Mouse (Mus musculus) CH12.LX (cell line): ENCODE data around the gene Gm49354. TPM values are rescaled to one million over a fixed set of nuclear protein-coding genes. Genes with fewer than 3 reads are reported as not detected.
"Not testable (repeated sequence)": the region's sequence is repeated elsewhere in the genome, so short reads cannot be mapped to it uniquely, and the experiment has no call there.

Experiments
- DNase-seq: peaks from one replicate; pipeline ENCODE4 v3.0.0-alpha.2; 2013; ENCODE audit errors: extremely low read depth
- H3K27ac ChIP-seq: 2 replicates; pipeline ENCODE4 v1.5.1; 2012; ENCODE audit warnings: low read depth, mild to moderate bottlenecking, control low read depth, moderate library complexity; ENCODE audit not compliant: insufficient read depth
- H3K27me3 ChIP-seq: replicated peaks from 2 replicates; pipeline ENCODE3; 2012; ENCODE audit warnings: inconsistent platforms
- H3K36me3 ChIP-seq, 2 experiments: replicated peaks in 1 of 2; 2 replicates each; pipeline versions ENCODE3 to v1.6.1; 2012; ENCODE audit warnings: inconsistent platforms in 1 of 2, low read length in 1 of 2, mild to moderate bottlenecking in 1 of 2, mixed read lengths in 1 of 2, moderate library complexity in 1 of 2; ENCODE audit not compliant: control insufficient read depth in 1 of 2, insufficient read depth in 1 of 2
- H3K4me1 ChIP-seq, 2 experiments: 2 replicates each; pipeline ENCODE4 v1.6.1; 2012; ENCODE audit warnings: inconsistent platforms in 1 of 2, moderate library complexity in 1 of 2; ENCODE audit not compliant: insufficient read depth in 2 of 2, control insufficient read depth in 1 of 2
- H3K4me2 ChIP-seq: 2 replicates; pipeline ENCODE4 v1.6.1; 2012; ENCODE audit warnings: low read depth, mild to moderate bottlenecking, control low read depth; ENCODE audit not compliant: poor library complexity, insufficient read depth, severe bottlenecking
- H3K4me3 ChIP-seq, 3 experiments: fragments of 150-350 bp in 1 of 3; sonication (generic) in 1 of 3; replicated peaks in 1 of 3; 2 replicates each; pipeline versions ENCODE3 to v1.5.1; 2011 to 2012; ENCODE audit warnings: low read depth in 2 of 3, low read length in 2 of 3, mild to moderate bottlenecking in 2 of 3, moderate library complexity in 2 of 3, control low read depth in 1 of 3, improper control_type of control experiment in 1 of 3, inconsistent platforms in 1 of 3, mixed read lengths in 1 of 3; ENCODE audit not compliant: poor library complexity in 1 of 3
- H3K79me2 ChIP-seq: replicated peaks from 2 replicates; pipeline ENCODE4 v1.6.1; 2012; ENCODE audit warnings: mild to moderate bottlenecking, moderate library complexity; ENCODE audit not compliant: control insufficient read depth, poor library complexity, insufficient read depth, severe bottlenecking; ENCODE audit errors: extremely low read depth
- H3K9ac ChIP-seq: 2 replicates; pipeline ENCODE4 v1.6.1; 2012; ENCODE audit warnings: low read depth, mild to moderate bottlenecking, control low read depth, moderate library complexity; ENCODE audit not compliant: insufficient read depth
- H3K9me3 ChIP-seq: replicated peaks from 2 replicates; pipeline ENCODE3; 2012; ENCODE audit warnings: low read length, inconsistent platforms, mixed read lengths
- CTCF ChIP-seq, 2 experiments: IDR thresholded peaks in 1 of 2; conservative IDR thresholded peaks in 1 of 2; 2 replicates each; pipeline ENCODE4 v1.5.1; 2011 to 2012; ENCODE audit warnings: low read depth in 2 of 2, low read length in 2 of 2, improper control_type of control experiment in 1 of 2, inconsistent platforms in 1 of 2, mild to moderate bottlenecking in 1 of 2, moderate library complexity in 1 of 2
- GABPA ChIP-seq: IDR thresholded peaks from 2 replicates; pipeline ENCODE4 v1.6.1; 2012; ENCODE audit warnings: low read depth, low read length, improper control_type of control experiment, inconsistent platforms; ENCODE audit not compliant: insufficient replicate concordance
- SIN3A ChIP-seq: IDR thresholded peaks from 2 replicates; pipeline ENCODE4 v1.6.1; 2012; ENCODE audit warnings: low read length, improper control_type of control experiment, inconsistent platforms
- ZC3H11A ChIP-seq: IDR thresholded peaks from 2 replicates; pipeline ENCODE4 v1.6.1; 2012; ENCODE audit warnings: low read depth, mild to moderate bottlenecking, inconsistent platforms, low read length, improper control_type of control experiment
- dilution Hi-C: fragments of 300-500 bp; cut with MboI; formaldehyde crosslinking; loops from 2 replicates; pipeline ENCODE4 v1.14.3; 2020; ENCODE audit warnings: low sequenced_read_pairs; ENCODE audit not compliant: extremely low pct_unique_long_range_greater_than_20kb, extremely low pct_ligation_motif_present
- in situ Hi-C: fragments of 300-500 bp; cut with MboI; formaldehyde crosslinking; loops from 3 replicates; pipeline ENCODE4 v1.14.3; 2019; ENCODE audit warnings: low sequenced_read_pairs, low pct_ligation_motif_present, low pct_unique_long_range_greater_than_20kb, mixed read lengths
- polyA plus RNA-seq: library from polyadenylated mRNA; unstranded; fragments of >175 nt; gene quantifications from 2 replicates; pipeline ENCODE4 v1.2.1, GENCODE M21; 2012; ENCODE audit warnings: low read depth; ENCODE audit not compliant: insufficient read length
- total RNA-seq, 2 experiments: library from RNA; depleted of rRNA; stranded (reverse); fragments of 300-350 nt in 1 of 2; fragments of >200 nt in 1 of 2; gene quantifications; 2 replicates each; pipeline ENCODE4 v1.2.3; 2012 to 2014

Gene Gm49354
- total and polyA plus RNA-seq, 3 experiments = not detected

DNA sequence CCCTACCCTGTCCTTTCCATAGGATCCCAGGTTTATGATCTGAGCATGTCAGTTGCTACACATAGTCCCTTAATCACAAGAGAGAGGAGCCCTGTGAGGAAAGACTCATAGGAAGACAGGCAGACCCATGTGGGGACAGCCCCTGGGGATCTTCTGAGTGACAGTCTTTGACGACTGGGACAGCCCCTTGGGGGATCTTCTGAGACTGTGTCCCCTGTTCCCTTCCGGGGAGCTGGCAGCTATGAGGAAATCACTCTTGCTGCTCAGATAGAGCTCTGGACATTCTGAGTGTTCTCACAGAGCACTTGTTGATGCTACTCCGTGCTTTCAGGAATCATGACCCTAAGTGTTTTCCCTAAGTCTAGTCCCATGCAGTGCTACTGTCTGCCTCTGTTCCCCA is 68.3 kb downstream of the Gm49354 start (continued):
- TF ChIP-seq CTCF (conservative IDR thresholded peaks at IDR 0.05 in 1 of 2, IDR thresholded peaks at IDR 0.05 in 1 of 2; ENCODE audit: low read depth in 2 of 2, low read length in 2 of 2) = no peak
- no peak for TF ChIP-seq ZC3H11A

DNA sequence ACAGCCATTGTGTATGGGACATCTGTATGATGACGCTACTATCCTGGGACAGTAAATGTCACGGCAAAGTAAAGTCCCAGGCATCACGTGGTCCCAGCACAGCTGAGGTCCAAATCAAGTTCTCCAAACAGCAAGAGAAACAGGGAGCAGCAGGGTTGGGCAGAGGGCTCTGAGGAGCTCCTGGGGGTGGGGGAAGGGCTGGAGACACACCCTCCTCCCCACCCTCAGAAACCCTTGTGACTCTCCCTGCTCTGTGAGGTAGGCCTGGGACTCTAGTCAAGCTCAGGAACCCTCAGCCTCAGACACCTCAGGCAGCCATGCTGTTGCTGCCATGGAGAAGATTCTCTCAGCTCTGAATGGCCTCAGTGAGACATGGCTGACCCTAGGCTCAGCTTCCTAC is 70.1 kb downstream of the Gm49354 start, which contains the start of gene Spata31d1b:
Gene Spata31d1b, plus strand, starts transcription at position 301 of the 400 bp plus-strand sequence.
- H3K4me3 ChIP-seq, H3K27me3 ChIP-seq, H3K9ac ChIP-seq, H3K9me3 ChIP-seq, H3K79me2 ChIP-seq, H3K4me2 ChIP-seq, H3K27ac ChIP-seq, H3K36me3 ChIP-seq, dilution Hi-C loops, DNase-seq, in situ Hi-C loops: not testable (repeated sequence)
- H3K4me1 ChIP-seq = peaks cover 15 to 25% of the 10 kb centered on the region in 2 experiments

DNA sequence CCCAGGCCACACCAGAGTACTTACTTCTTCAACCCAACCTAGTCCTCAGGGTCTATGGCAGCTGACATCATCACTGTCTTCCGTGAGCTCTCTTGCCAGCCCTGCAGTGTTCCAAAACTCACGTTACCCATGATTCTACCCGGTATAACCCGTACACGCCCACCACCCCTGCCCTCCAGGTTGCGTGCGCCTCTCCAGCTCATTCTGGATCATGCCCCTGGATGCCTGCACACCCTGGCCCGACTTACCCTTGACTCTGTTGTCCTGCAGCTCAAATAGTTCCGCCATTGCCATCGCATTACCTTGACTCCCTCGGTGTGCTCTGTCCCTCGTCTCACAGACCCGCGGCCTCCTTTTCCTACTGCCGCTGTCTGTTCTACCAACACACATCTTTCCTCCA is 71.8 kb downstream of the Gm49354 start, which contains the start of gene Spata31d1a:
Gene Spata31d1a, minus strand, starts transcription at position 101 of the 400 bp plus-strand sequence.
- Histone ChIP-seq H3K4me3 (no peak within 1 kb of the TSS), H3K4me2 (no peak within 1 kb of the TSS), H3K79me2 (no peaks in the 10 kb centered on the region), H3K9ac (no peak within 1 kb of the TSS), H3K9me3 (no peaks in the 10 kb centered on the region), H3K4me1 (peaks cover 15 to 23% of the 10 kb centered on the region in 2 experiments), H3K36me3 (no peaks in the 10 kb centered on the region), H3K27ac (no peak within 1 kb of the TSS), H3K27me3 (peaks cover 2% of the 10 kb centered on the region)
- TF ChIP-seq GABPA = no peak
- TF ChIP-seq SIN3A = no peak
- in situ Hi-C loops (no loop called here), dilution Hi-C loops (no loop called here)
- no peak for DNase-seq

Other genes with a start within 250 kb of the Gm49354 start
- 15.0 and 19.5 TPM in 2 replicates for gene Agtpbp1, start 197.0 kb downstream of the Gm49354 start, total RNA-seq (2012; rRNA removed)
- gene Agtpbp1, start 197.0 kb downstream of the Gm49354 start, total RNA-seq (2014; rRNA removed) = 15.7 and 20.8 TPM in 2 replicates
- 19.4 and 21.5 TPM in 2 replicates for gene Agtpbp1, start 197.0 kb downstream of the Gm49354 start, polyA plus RNA-seq
- gene Naa35, start 197.0 kb downstream of the Gm49354 start, total RNA-seq (2012; rRNA removed) = 41.2 and 46.8 TPM in 2 replicates
- gene Naa35, start 197.0 kb downstream of the Gm49354 start, total RNA-seq (2014; rRNA removed) = 56.4 and 66.4 TPM in 2 replicates
- 60.2 and 69.6 TPM in 2 replicates for gene Naa35, start 197.0 kb downstream of the Gm49354 start, polyA plus RNA-seq
- 16.4 and 17.4 TPM in 2 replicates for gene Golm1, start 106.4 kb downstream of the Gm49354 start, total RNA-seq (2012; rRNA removed)
- gene Golm1, start 106.4 kb downstream of the Gm49354 start, total RNA-seq (2014; rRNA removed) = 18.9 and 21.9 TPM in 2 replicates
- gene Golm1, start 106.4 kb downstream of the Gm49354 start, polyA plus RNA-seq = 14.3 and 18.1 TPM in 2 replicates
- not detected in 2 replicates for gene 4921517D22Rik, start 88.1 kb downstream of the Gm49354 start, total RNA-seq (2012; rRNA removed)
- not detected in 2 replicates for gene 4921517D22Rik, start 88.1 kb downstream of the Gm49354 start, total RNA-seq (2014; rRNA removed)
- not detected in 2 replicates for gene 4921517D22Rik, start 88.1 kb downstream of the Gm49354 start, polyA plus RNA-seq
- not detected in 2 replicates for gene Spata31d1a, start 71.9 kb downstream of the Gm49354 start, total RNA-seq (2012; rRNA removed)
- not detected in 2 replicates for gene Spata31d1a, start 71.9 kb downstream of the Gm49354 start, total RNA-seq (2014; rRNA removed)
- 0.19 TPM in 1 of 2 replicates, not detected in the other for gene Spata31d1a, start 71.9 kb downstream of the Gm49354 start, polyA plus RNA-seq
- 0.13 and 0.30 TPM in 2 replicates for gene Spata31d1b, start 70.0 kb downstream of the Gm49354 start, total RNA-seq (2012; rRNA removed)
- 0.09 and 0.18 TPM in 2 replicates for gene Spata31d1b, start 70.0 kb downstream of the Gm49354 start, total RNA-seq (2014; rRNA removed)
- gene Spata31d1b, start 70.0 kb downstream of the Gm49354 start, polyA plus RNA-seq = 0.05 and 0.27 TPM in 2 replicates
- not detected in 2 replicates for gene Spata31d1d, start 50.5 kb downstream of the Gm49354 start, total RNA-seq (2012; rRNA removed)
- not detected in 2 replicates for gene Spata31d1d, start 50.5 kb downstream of the Gm49354 start, total RNA-seq (2014; rRNA removed)
- not detected in 2 replicates for gene Spata31d1d, start 50.5 kb downstream of the Gm49354 start, polyA plus RNA-seq
- not detected in 2 replicates for gene 1700014D04Rik, start 35.5 kb downstream of the Gm49354 start, total RNA-seq (2012; rRNA removed)
- not detected in 2 replicates for gene 1700014D04Rik, start 35.5 kb downstream of the Gm49354 start, total RNA-seq (2014; rRNA removed)
- gene 1700014D04Rik, start 35.5 kb downstream of the Gm49354 start, polyA plus RNA-seq = not detected in 2 replicates
- 15.8 and 19.6 TPM in 2 replicates for gene Isca1, start 12.4 kb downstream of the Gm49354 start, total RNA-seq (2012; rRNA removed)
- gene Isca1, start 12.4 kb downstream of the Gm49354 start, total RNA-seq (2014; rRNA removed) = 17.6 and 18.4 TPM in 2 replicates
- 33.2 and 41.0 TPM in 2 replicates for gene Isca1, start 12.4 kb downstream of the Gm49354 start, polyA plus RNA-seq
- gene Tut7, start 40.9 kb upstream of the Gm49354 start, total RNA-seq (2012; rRNA removed) = 17.9 and 18.1 TPM in 2 replicates
- 14.3 and 15.4 TPM in 2 replicates for gene Tut7, start 40.9 kb upstream of the Gm49354 start, total RNA-seq (2014; rRNA removed)
- 21.5 and 21.6 TPM in 2 replicates for gene Tut7, start 40.9 kb upstream of the Gm49354 start, polyA plus RNA-seq